Mouse (Mus musculus) liver, embryonic 15.5 days (tissue): ENCODE results near the gene Eps8l2. TPM values are rescaled to one million over a fixed set of nuclear protein-coding genes. Genes with fewer than 3 reads are reported as not detected.

Experiments
- ATAC-seq: fragments of 200-750 bp; cut with Nextera tagmentation; 2 replicates; pipeline ENCODE4 v1.8.0; 2017; ENCODE audit warnings: moderate number of reproducible peaks, mild to moderate bottlenecking, moderate library complexity; ENCODE audit not compliant: insufficient read depth
- H3K27ac ChIP-seq: fragments of 300-500 bp; sonication (generic); replicated peaks from 2 replicates; pipeline ENCODE4 v1.5.1; 2015; ENCODE audit warnings: mild to moderate bottlenecking, inconsistent platforms
- H3K27me3 ChIP-seq: fragments of 300-500 bp; sonication (generic); 2 replicates; pipeline ENCODE4 v1.6.1; 2015; ENCODE audit warnings: mild to moderate bottlenecking, inconsistent platforms
- H3K36me3 ChIP-seq: fragments of 300-500 bp; sonication (generic); replicated peaks from 2 replicates; pipeline ENCODE4 v1.6.1; 2015; ENCODE audit warnings: moderate library complexity, mild to moderate bottlenecking, inconsistent platforms
- H3K4me1 ChIP-seq: fragments of 300-500 bp; sonication (generic); replicated peaks from 2 replicates; pipeline ENCODE4 v1.6.1; 2015; ENCODE audit warnings: inconsistent platforms
- H3K4me2 ChIP-seq: fragments of 300-500 bp; sonication (generic); 2 replicates; pipeline ENCODE4 v1.6.1; 2015; ENCODE audit warnings: moderate library complexity, mild to moderate bottlenecking, inconsistent platforms
- H3K4me3 ChIP-seq: fragments of 300-500 bp; sonication (generic); replicated peaks from 2 replicates; pipeline ENCODE4 v1.5.1; 2015; ENCODE audit warnings: mild to moderate bottlenecking, inconsistent platforms
- H3K9ac ChIP-seq: fragments of 300-500 bp; sonication (generic); 2 replicates; pipeline ENCODE4 v1.6.1; 2015; ENCODE audit warnings: moderate library complexity, mild to moderate bottlenecking, inconsistent platforms
- H3K9me3 ChIP-seq: fragments of 300-500 bp; sonication (generic); replicated peaks from 2 replicates; pipeline ENCODE4 v1.6.1; 2016; ENCODE audit warnings: inconsistent platforms
- WGBS: fragments of 180-500 bp; shearing (Covaris S2); methylation state at CpG from one replicate; pipeline ENCODE4 v1.1.7; 2015; ENCODE audit warnings: mixed read lengths; ENCODE audit not compliant: insufficient replicate concordance; 5-methylcytosine and 5-hydroxymethylcytosine counted together
- polyA plus RNA-seq: library from polyadenylated mRNA; unstranded; fragments of >200 nt; fragmentation: Nextera tagmentation; extraction: Ambion mirVana; gene quantifications from 2 replicates; pipeline ENCODE4 v1.2.1, GENCODE M21; 2015

The Eps8l2 gene
- 16.6 and 24.3 TPM in 2 replicates for polyA plus RNA-seq

GRCm38 (mm10) chr7:141338576-141339131 lies at the start of gene Eps8l2:
Gene Eps8l2, plus strand, starts transcription at chr7:141338880.
- Histone ChIP-seq H3K36me3 (no peaks in the 10 kb centered on the region), H3K4me3 (peak within 1 kb of the TSS; percentile 47), H3K27me3 (peaks cover 14% of the 10 kb centered on the region; the same call in 1 of the 2 replicates), H3K27ac (peak within 1 kb of the TSS; percentile 81), H3K4me2 (peak within 1 kb of the TSS; percentile 74), H3K9me3 (no peaks in the 10 kb centered on the region), H3K4me1 (peaks cover 39% of the 10 kb centered on the region), H3K9ac (peak within 1 kb of the TSS; percentile 38; the same call in 1 of the 2 replicates)
- WGBS = 6% methylated on average over 23 of the region's 23 CpGs
- ATAC-seq = peak; percentile 63

GRCm38 (mm10) chr7:141291921-141292582 lies 46.6 kb upstream of the Eps8l2 start, which contains the start of gene Drd4:
Gene Drd4, plus strand, starts transcription at chr7:141292006.
- ATAC-seq = no peak
- H3K4me1 ChIP-seq = peaks cover 16% of the 10 kb centered on the region
- peak within 1 kb of the TSS; percentile 55 for H3K4me2 ChIP-seq
- 0 out of 2 replicates have a peak, but pooled peaks cover under 1% of the 10 kb centered on the region for H3K36me3 ChIP-seq
- no peak within 1 kb of the TSS for H3K27ac ChIP-seq
- peaks cover 89% of the 10 kb centered on the region for H3K27me3 ChIP-seq
- H3K4me3 ChIP-seq = peak within 1 kb of the TSS; percentile 32
- 3% methylated on average over 46 of the region's 46 CpGs for WGBS
- no peaks in the 10 kb centered on the region for H3K9me3 ChIP-seq
- H3K9ac ChIP-seq = no peak within 1 kb of the TSS

GRCm38 (mm10) chr7:141292583-141293388 lies 45.9 kb upstream of the Eps8l2 start:
- Histone ChIP-seq H3K27me3 (peaks cover 86% of the 10 kb centered on the region), H3K36me3 (0 out of 2 replicates have a peak, but pooled peaks cover 3% of the 10 kb centered on the region), H3K4me3 (no peak overlapping the region), H3K27ac (no peak overlapping the region), H3K9me3 (no peaks in the 10 kb centered on the region), H3K9ac (no peak overlapping the region), H3K4me1 (peaks cover 22% of the 10 kb centered on the region), H3K4me2 (no peak overlapping the region)
- ATAC-seq = no peak
- 29% methylated on average over 15 of the region's 15 CpGs for WGBS

- no peak overlapping the region for H3K9ac ChIP-seq
- peaks cover 3% of the 10 kb centered on the region; the same call in 1 of the 2 replicates for H3K36me3 ChIP-seq
- H3K9me3 ChIP-seq = no peaks in the 10 kb centered on the region
- peak overlapping the region; percentile 29 for H3K4me3 ChIP-seq
- H3K4me1 ChIP-seq = peaks cover 29% of the 10 kb centered on the region
- peaks cover 74% of the 10 kb centered on the region for H3K27me3 ChIP-seq
- H3K4me2 ChIP-seq = peak overlapping the region; percentile 50
- under 1% methylated on average over 53 of the region's 53 CpGs for WGBS
- H3K27ac ChIP-seq = no peak overlapping the region
- ATAC-seq = no peak
Observed at GRCm38 (mm10) chr7:141293852-141294471, 44.7 kb upstream of the Eps8l2 start.

- Histone ChIP-seq H3K9me3 (no peaks in the 10 kb centered on the region), H3K27me3 (peaks cover 71% of the 10 kb centered on the region), H3K4me2 (peak overlapping the region; percentile 50), H3K4me3 (no peak overlapping the region), H3K36me3 (peaks cover 5% of the 10 kb centered on the region; the same call in 1 of the 2 replicates), H3K27ac (no peak overlapping the region), H3K9ac (no peak overlapping the region), H3K4me1 (peaks cover 29% of the 10 kb centered on the region)
- WGBS = 7% methylated on average over 22 of the region's 22 CpGs
- ATAC-seq = no peak
Observed at GRCm38 (mm10) chr7:141294479-141294878, 44.2 kb upstream of the Eps8l2 start.

GRCm38 (mm10) chr7:141297926-141298650 lies 40.6 kb upstream of the Eps8l2 start:
- Histone ChIP-seq H3K9me3 (no peaks in the 10 kb centered on the region), H3K9ac (no peak overlapping the region), H3K4me3 (no peak overlapping the region), H3K27me3 (peaks cover 35% of the 10 kb centered on the region), H3K27ac (no peak overlapping the region), H3K4me1 (peaks cover 28% of the 10 kb centered on the region), H3K4me2 (no peak overlapping the region), H3K36me3 (peaks cover 38% of the 10 kb centered on the region)
- 47% methylated on average over 3 of the region's 3 CpGs for WGBS
- peak; percentile 53 for ATAC-seq

- WGBS = 80% methylated on average over 8 of the region's 8 CpGs
- H3K27me3 ChIP-seq = peaks cover 24% of the 10 kb centered on the region
- no peaks in the 10 kb centered on the region for H3K9me3 ChIP-seq
- H3K27ac ChIP-seq = no peak overlapping the region
- H3K9ac ChIP-seq = no peak overlapping the region
- peaks cover 20% of the 10 kb centered on the region for H3K4me1 ChIP-seq
- no peak for ATAC-seq
- no peak overlapping the region for H3K4me2 ChIP-seq
- H3K36me3 ChIP-seq = peaks cover 49% of the 10 kb centered on the region
- H3K4me3 ChIP-seq = no peak overlapping the region
Observed at GRCm38 (mm10) chr7:141299175-141299574, 39.5 kb upstream of the Eps8l2 start.

- Histone ChIP-seq H3K4me2 (no peak overlapping the region), H3K9me3 (no peaks in the 10 kb centered on the region), H3K4me3 (no peak overlapping the region), H3K9ac (no peak overlapping the region), H3K27me3 (peaks cover 2% of the 10 kb centered on the region; the same call in 1 of the 2 replicates), H3K36me3 (peaks cover 69% of the 10 kb centered on the region), H3K27ac (no peak overlapping the region), H3K4me1 (peaks cover 16% of the 10 kb centered on the region)
- ATAC-seq = no peak
- WGBS = 88% methylated on average over 9 of the region's 9 CpGs
Observed at GRCm38 (mm10) chr7:141301386-141301785, 37.3 kb upstream of the Eps8l2 start.

- H3K4me1 ChIP-seq = peaks cover 10% of the 10 kb centered on the region
- no peak for ATAC-seq
- no peaks in the 10 kb centered on the region for H3K9me3 ChIP-seq
- WGBS = 67% methylated on average over 1 of the region's 1 CpGs
- no peak overlapping the region for H3K27ac ChIP-seq
- H3K36me3 ChIP-seq = peaks cover 77% of the 10 kb centered on the region
- no peaks in the 10 kb centered on the region for H3K27me3 ChIP-seq
- no peak overlapping the region for H3K9ac ChIP-seq
- no peak overlapping the region for H3K4me2 ChIP-seq
- H3K4me3 ChIP-seq = no peak overlapping the region
Observed at GRCm38 (mm10) chr7:141302702-141303268, 35.9 kb upstream of the Eps8l2 start.

GRCm38 (mm10) chr7:141304537-141304936 lies 34.1 kb upstream of the Eps8l2 start:
- H3K4me1 ChIP-seq = peaks cover 4% of the 10 kb centered on the region
- WGBS = 84% methylated on average over 4 of the region's 4 CpGs
- ATAC-seq = no peak
- H3K27ac ChIP-seq = no peak overlapping the region
- no peak overlapping the region for H3K9ac ChIP-seq
- H3K9me3 ChIP-seq = no peaks in the 10 kb centered on the region
- no peak overlapping the region for H3K4me3 ChIP-seq
- no peak overlapping the region for H3K4me2 ChIP-seq
- H3K36me3 ChIP-seq = peaks cover 92% of the 10 kb centered on the region
- no peaks in the 10 kb centered on the region for H3K27me3 ChIP-seq
